Mouse (Mus musculus): ENCODE results near the gene Prps1. TPM values are rescaled to one million over a fixed set of nuclear protein-coding genes. Genes with fewer than 3 reads are reported as not detected.
"Not testable (repeated sequence)": the region's sequence is repeated elsewhere in the genome, so short reads cannot be mapped to it uniquely, and the experiment has no call there.

The Prps1 gene
- polyA plus RNA-seq, 2 experiments: 25.4 to 45.1 TPM

GRCm38 (mm10) chrX:140490203-140490602, 33.8 kb downstream of the Prps1 start:
- 77% methylated on average over 3 of the region's 3 CpGs for WGBS
- TF ChIP-seq POLR2A (IDR thresholded peaks at IDR 0.05; ENCODE audit: borderline replicate concordance, extremely low read depth, insufficient read depth, insufficient read length): no peak

DNA sequence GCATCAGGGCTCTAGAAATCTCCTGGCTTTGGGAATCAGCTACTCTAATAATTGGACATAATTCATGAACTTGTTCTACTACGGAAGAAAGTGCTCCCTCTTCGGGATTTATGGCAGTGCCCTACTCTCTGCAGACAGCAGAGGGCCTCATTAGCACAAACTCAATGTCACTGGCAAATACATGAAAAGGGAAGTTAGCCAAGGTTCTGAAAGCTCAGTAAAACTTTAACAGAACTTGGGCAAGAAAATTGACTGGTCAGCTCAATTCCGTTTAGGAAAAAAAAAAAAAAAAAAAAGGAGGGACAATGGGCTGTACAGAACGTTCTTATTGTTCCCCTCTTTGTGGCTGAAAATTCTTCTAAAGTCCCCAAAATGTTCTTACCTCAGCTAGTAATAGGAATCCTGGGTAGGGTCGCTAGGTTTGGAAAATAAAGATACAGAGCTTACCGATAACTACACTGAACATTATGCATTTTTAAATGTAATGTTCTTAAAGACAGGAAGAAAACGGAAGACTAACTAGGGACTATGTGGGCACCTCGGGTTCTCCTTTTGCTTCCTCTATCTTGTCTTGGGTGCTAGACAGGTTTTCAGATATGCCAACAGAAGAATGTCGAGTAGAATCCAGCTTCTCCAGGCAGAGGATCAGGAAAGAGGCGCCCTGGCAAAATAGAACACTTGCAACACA, 35.6 kb downstream of the Prps1 start:
- ATAC-seq (ENCODE audit: low FRiP score, low read depth) (no peak), DNase-seq (ENCODE audit: low spot score) (peak; percentile 50)
- no peak overlapping the region for H3K4me2 ChIP-seq (replicated peaks; ENCODE audit: low read depth, low read length, severe bottlenecking)
- H3K9me3 ChIP-seq (ENCODE audit: control insufficient read depth, low read length): no peaks in the 10 kb centered on the region
- H3K9ac ChIP-seq (ENCODE audit: low read depth, low read length, severe bottlenecking): no peak overlapping the region
- H3K36me3 ChIP-seq (ENCODE audit: control insufficient read depth, insufficient read depth, low read length): no peaks in the 10 kb centered on the region
- H3K27me3 ChIP-seq (ENCODE audit: control insufficient read depth, insufficient read depth, low read length): no peaks in the 10 kb centered on the region
- TF ChIP-seq POLR2A (IDR thresholded peaks at IDR 0.05; ENCODE audit: borderline replicate concordance, extremely low read depth, insufficient read depth, insufficient read length): no peak
- no peak overlapping the region for H3K27ac ChIP-seq (replicated peaks; ENCODE audit: low read depth, low read length)
- 60% methylated on average over 10 of the region's 10 CpGs for WGBS
- no peak overlapping the region for H3K4me3 ChIP-seq (replicated peaks; ENCODE audit: low read length)
- no peaks in the 10 kb centered on the region for H3K4me1 ChIP-seq (ENCODE audit: control insufficient read depth, insufficient read depth, low read length)

More at GRCm38 (mm10) chrX:140490203-140490602, 33.8 kb downstream of the Prps1 start:
- Histone ChIP-seq H3K9ac (ENCODE audit: low read depth, low read length, severe bottlenecking) (no peak overlapping the region), H3K27me3 (ENCODE audit: control insufficient read depth, insufficient read depth, low read length) (no peaks in the 10 kb centered on the region), H3K4me3 (replicated peaks; ENCODE audit: low read length) (no peak overlapping the region), H3K4me2 (replicated peaks; ENCODE audit: low read depth, low read length, severe bottlenecking) (no peak overlapping the region), H3K36me3 (ENCODE audit: control insufficient read depth, insufficient read depth, low read length) (no peaks in the 10 kb centered on the region), H3K9me3 (ENCODE audit: control insufficient read depth, low read length) (no peaks in the 10 kb centered on the region), H3K4me1 (ENCODE audit: control insufficient read depth, insufficient read depth, low read length) (no peaks in the 10 kb centered on the region), H3K27ac (replicated peaks; ENCODE audit: low read depth, low read length) (no peak overlapping the region)
- ATAC-seq (ENCODE audit: low FRiP score, low read depth) (no peak), DNase-seq (ENCODE audit: low spot score) (no peak)

DNA sequence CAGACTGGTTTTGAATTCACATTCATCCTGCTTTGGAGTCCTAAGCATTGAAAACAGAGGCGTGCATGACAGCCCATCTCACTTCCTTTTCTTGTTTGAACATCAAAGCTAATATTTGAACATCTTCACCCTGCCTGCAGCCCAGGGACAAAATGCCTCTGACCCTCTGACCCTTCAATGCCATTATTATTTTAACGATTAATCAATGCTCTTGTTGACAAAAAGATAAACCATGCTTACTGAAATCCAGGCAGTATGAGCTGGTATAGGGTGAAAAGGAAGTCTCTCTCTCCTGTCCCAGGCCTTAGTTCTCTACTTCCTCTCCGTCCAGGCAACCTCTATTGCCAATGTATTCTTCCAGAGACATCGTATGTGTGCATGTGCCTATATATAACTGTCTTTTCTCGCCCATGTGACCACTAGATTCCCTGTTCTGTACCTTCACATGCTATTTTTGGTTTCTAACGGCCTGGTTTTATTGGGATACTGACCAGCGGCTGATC, 37.2 kb downstream of the Prps1 start:
- no peak overlapping the region for H3K9ac ChIP-seq (ENCODE audit: low read depth, low read length, severe bottlenecking)
- DNase-seq (ENCODE audit: low spot score): no peak
- no peak overlapping the region for H3K4me3 ChIP-seq (replicated peaks; ENCODE audit: low read length)
- 64% methylated on average over 7 of the region's 7 CpGs for WGBS
- no peaks in the 10 kb centered on the region for H3K4me1 ChIP-seq (ENCODE audit: control insufficient read depth, insufficient read depth, low read length)
- no peak for TF ChIP-seq POLR2A (IDR thresholded peaks at IDR 0.05; ENCODE audit: borderline replicate concordance, extremely low read depth, insufficient read depth, insufficient read length)
- H3K27ac ChIP-seq (replicated peaks; ENCODE audit: low read depth, low read length): no peak overlapping the region
- H3K27me3 ChIP-seq (ENCODE audit: control insufficient read depth, insufficient read depth, low read length): no peaks in the 10 kb centered on the region
- no peaks in the 10 kb centered on the region for H3K36me3 ChIP-seq (ENCODE audit: control insufficient read depth, insufficient read depth, low read length)
- H3K9me3 ChIP-seq (ENCODE audit: control insufficient read depth, low read length): no peaks in the 10 kb centered on the region
- H3K4me2 ChIP-seq (replicated peaks; ENCODE audit: low read depth, low read length, severe bottlenecking): no peak overlapping the region
- no peak for ATAC-seq (ENCODE audit: low FRiP score, low read depth)

GRCm38 (mm10) chrX:140494170-140494569, 37.8 kb downstream of the Prps1 start:
- Histone ChIP-seq H3K36me3 (ENCODE audit: control insufficient read depth, insufficient read depth, low read length) (no peaks in the 10 kb centered on the region), H3K27ac (replicated peaks; ENCODE audit: low read depth, low read length) (no peak overlapping the region), H3K4me3 (replicated peaks; ENCODE audit: low read length) (no peak overlapping the region), H3K4me1 (ENCODE audit: control insufficient read depth, insufficient read depth, low read length) (no peaks in the 10 kb centered on the region), H3K4me2 (replicated peaks; ENCODE audit: low read depth, low read length, severe bottlenecking) (no peak overlapping the region), H3K9ac (ENCODE audit: low read depth, low read length, severe bottlenecking) (no peak overlapping the region), H3K27me3 (ENCODE audit: control insufficient read depth, insufficient read depth, low read length) (no peaks in the 10 kb centered on the region), H3K9me3 (ENCODE audit: control insufficient read depth, low read length) (no peaks in the 10 kb centered on the region)
- TF ChIP-seq POLR2A (IDR thresholded peaks at IDR 0.05; ENCODE audit: borderline replicate concordance, extremely low read depth, insufficient read depth, insufficient read length): no peak
- 87% methylated on average over 6 of the region's 6 CpGs for WGBS
- DNase-seq (ENCODE audit: low spot score): no peak
- ATAC-seq (ENCODE audit: low FRiP score, low read depth): no peak

DNA sequence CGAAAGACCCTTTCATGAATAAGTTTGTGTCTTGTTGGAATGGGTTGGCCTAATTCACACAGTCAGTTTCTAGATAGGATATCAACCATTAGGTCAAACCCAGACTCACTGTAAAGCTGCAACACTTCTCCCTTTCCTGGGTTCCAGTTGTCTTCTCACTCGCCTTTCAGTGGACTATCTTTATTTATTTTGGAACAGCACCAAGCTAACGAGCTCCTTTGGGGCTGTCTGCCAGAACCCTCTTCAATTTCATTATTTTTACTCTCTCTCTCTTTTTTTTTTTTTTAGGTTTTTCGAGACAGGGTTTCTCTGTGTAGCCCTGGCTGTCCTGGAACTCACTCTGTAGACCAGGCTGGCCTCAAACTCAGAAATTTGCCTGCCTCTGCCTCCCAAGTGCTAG, 42.0 kb downstream of the Prps1 start:
- not testable (repeated sequence) for H3K9me3 ChIP-seq (ENCODE audit: control insufficient read depth, low read length); ATAC-seq (ENCODE audit: low FRiP score, low read depth); H3K36me3 ChIP-seq (ENCODE audit: control insufficient read depth, insufficient read depth, low read length); H3K4me2 ChIP-seq (replicated peaks; ENCODE audit: low read depth, low read length, severe bottlenecking); H3K27ac ChIP-seq (replicated peaks; ENCODE audit: low read depth, low read length); H3K9ac ChIP-seq (ENCODE audit: low read depth, low read length, severe bottlenecking); H3K4me1 ChIP-seq (ENCODE audit: control insufficient read depth, insufficient read depth, low read length); H3K27me3 ChIP-seq (ENCODE audit: control insufficient read depth, insufficient read depth, low read length); H3K4me3 ChIP-seq (replicated peaks; ENCODE audit: low read length); DNase-seq (ENCODE audit: low spot score)
- WGBS: 70% methylated on average over 4 of the region's 4 CpGs

All from limb, embryonic 14.5 days (tissue).